Mouse (Mus musculus): ENCODE results near the gene St6galnac3.

St6galnac3 gene

DNA sequence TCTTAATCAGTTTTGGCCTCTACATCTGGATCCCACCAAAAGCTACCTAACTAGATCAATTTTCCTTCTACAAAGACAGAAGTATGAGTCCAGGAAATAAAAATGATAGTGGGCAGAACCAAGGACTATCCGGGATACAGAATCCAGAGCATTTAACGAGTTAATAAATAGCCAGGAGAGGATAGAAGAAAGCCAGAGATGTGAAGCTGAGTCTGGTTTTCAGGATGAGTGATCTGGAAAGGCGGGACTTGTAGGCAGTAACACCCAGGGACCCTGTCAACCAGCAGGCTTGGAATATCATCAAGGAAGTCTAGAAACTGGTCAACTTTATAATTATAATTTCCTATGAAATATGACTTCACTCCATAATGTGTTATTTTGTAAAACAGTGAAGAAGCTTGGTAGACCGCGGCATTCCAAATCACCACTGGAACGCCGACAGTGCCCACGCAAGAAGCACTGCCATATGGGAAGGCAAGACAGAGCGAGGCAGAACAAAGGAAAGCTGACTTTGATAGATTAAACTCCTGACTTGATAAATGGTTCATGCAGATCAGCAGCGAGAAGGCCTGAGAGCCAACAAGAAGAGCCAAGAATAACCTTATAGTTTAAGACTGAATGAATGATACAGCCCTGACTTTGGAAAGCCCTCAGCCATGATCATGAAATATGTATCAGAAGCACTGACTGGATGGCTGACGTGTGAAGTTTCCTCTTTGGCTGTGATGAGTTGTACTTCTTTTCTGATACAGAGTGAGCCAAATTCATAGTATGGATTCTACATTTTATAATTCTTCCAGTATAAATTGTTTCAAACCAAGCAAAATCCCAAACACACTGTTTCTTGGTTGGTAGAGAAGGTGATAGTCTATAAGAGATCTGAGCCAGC lies 252.1 kb downstream of the St6galnac3 start:
- DNase-seq (ENCODE audit: low read depth) = no peak

DNA sequence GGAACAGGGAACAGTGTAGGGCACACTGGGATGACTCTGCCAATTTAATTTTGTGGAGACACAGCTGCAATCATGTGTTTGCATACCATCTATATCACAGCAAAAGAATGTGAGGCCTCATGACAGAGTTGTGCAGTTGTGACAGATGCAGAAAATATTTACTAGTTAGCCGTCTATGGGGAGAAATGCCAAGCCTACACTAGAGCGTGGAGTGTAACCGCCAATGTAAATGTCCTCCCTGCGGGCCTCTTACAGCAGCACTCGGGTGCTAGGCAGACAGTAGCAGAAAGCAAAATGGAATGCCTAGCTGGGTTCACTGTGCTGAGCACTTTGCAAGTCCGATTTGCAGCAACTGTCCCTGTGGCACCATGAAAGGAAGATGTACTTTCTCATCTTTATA lies 261.1 kb downstream of the St6galnac3 start:
- no peak for DNase-seq (ENCODE audit: low read depth)

DNA sequence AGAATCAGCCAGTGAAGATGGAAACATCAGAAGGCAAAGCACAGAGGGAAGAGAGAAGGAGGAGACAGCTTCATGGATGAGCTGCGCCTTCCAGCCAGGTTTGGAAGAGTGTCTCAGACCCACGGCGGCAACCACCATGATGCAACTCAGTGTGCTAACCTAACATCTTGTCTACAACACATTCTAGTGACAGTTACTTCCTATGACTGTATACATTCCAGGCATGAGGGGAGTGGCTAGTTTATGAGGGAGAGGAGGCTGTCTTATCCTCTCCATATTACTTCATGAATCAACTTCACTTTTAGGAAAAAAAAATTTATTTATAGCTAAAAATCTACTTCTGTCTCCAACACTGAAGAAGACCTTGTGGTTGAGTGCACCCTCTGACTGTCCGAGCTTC lies 264.8 kb downstream of the St6galnac3 start:
- DNase-seq (ENCODE audit: low read depth) = no peak

DNA sequence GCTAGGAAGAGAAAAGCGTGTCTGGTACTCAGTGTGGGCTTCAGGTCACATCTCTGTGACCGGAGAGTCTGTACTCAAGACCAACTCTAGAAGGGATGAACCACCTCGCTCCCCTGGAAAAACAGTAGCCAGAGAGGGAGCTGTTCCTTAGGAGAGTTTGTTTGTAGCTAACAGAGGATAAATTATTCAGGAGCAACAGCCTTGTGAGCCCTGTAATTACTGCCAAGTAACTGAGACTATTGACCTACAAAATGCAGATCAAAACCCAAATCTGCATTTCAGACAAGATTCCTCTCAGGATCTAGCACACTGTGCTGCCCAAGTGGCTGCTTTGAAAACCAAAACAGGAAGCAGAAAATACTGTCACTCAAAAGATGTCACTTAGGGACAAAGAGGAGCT lies 266.4 kb downstream of the St6galnac3 start:
- DNase-seq (ENCODE audit: low read depth) = no peak

DNA sequence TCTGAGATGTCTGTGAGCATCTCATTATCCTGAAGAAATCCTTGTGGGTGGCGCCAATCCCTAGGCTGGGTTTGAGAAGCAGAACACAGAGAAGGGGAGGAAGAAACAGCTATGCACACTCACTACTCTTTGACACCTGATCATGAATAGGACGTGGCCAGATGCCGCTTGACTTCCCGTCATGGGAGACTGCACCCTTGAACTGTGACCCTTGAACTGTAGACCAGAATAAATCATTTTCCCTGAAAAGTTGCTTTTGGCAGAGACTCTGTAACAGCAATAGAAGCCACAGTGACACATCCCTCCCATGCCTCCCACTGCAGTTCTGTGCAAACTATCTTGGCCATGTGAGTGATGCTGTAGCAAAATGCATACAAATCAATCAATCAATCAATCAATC lies 267.3 kb downstream of the St6galnac3 start:
- DNase-seq (ENCODE audit: low read depth) = no peak

DNA sequence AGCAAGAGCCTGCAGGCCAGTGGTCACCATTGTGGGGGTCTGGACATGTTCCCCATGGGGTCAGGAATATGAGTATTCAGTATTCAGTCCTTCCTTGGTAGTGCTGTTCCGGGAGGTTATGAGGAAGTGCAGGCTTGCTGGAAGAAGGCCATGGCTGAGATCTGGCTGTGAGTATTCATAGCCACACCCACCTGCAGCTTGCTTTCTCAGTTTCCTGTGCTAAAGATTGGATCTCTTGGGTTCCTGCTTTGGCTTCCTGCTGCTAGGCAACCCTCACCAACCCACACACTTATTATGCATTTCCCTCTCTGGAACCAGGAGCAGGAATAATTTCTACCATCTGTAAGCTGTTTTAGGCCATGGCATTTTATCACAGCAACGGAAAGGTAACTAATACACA lies 267.8 kb downstream of the St6galnac3 start:
- no peak for DNase-seq (ENCODE audit: low read depth)

DNA sequence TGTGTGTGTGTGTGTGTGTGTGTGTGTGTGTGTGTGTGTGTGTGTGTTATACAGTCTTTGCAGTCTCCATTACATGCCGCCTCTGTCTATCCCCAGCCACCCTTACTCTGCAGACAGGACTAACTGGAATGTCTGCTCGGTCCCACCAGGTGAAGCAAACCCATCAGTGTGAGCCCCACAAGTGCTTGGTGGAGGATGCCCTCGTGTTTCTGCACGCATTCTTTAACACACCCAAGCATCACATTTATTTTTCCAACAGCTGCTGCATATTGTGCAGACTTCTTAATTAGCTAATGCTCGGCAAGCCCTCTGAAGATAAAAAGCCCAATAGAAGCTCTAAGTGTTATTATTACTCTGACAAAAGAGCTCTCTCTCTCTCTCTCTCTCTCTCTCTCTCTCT lies 268.7 kb downstream of the St6galnac3 start:
- DNase-seq (ENCODE audit: low read depth) = no peak

DNA sequence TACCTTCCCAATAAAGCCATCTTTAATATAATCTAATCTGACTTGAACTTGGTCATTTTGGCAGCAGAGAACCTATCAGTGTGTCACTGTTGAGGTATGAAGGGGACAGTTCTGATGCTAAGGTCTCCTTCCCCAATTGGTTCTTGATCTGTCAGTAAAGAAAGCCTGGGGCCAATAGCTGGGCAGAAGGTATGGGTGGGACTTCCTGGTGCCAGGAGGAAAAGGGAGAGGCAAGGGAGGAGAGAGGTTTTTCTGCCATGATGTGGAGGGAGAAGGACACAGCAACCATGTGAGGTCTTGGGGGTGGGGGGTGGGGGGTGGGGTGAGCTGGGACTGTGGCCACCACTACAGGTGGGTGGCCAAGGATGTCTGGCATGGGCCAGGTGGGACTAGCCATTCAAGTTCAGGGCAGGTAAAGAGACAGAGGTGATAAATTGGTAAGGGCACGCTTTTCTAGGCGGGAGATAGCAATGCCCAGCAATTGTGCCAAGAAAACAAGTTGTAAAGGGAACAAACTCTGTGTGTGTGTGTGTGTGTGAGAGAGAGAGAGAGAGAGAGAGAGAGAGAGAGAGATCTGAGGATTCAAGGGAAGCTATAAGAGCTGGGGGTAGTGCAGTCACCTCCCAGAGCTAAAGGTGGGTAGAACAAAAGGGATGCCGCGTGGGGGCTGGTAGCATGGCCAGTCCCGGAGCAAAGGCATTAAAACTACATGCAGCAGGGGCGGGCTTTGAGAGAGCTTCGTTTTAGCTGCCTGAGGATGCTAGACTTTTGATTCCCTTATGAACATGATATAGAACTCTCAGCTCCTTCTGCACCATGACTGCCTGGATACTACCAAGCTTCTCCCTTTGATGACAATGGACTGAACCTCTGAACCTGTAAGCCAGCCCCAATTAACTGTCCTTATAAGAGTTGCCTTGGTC lies 271.6 kb downstream of the St6galnac3 start:
- no peak for DNase-seq (ENCODE audit: low read depth)

DNA sequence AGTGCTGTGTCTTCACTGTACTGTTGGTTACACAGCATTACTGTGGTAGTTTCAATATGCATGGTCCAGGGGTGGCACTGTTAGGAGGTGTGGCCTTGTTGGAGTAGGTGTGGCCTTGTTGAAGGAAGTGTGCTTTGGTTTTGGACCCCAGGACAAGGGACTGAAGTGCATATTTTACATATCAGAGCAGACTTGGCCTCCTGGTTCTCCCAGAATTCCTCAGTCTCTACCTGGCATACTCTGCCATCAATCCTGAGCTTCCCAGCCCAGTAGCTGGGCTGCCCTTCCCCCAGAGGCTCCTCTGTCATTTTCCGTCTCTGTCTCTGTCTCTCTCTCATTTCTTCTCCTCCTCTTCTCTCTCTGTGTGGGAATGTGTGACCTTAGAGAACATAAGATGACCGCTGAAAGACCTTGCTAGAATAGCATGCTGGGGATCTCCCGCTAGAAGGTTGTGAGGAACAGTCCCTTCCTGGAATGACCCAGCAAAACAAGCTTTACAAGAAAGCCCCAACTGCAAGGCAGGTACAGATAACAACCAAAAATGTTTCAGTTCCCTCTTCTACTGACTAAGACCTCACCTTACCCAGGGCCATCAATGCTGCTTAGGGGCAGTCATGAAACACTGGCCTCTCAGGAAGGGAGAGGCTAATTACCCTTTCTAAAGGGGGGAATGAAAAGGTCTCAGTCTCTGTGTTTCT lies 272.5 kb downstream of the St6galnac3 start:
- no peak for DNase-seq (ENCODE audit: low read depth)

DNA sequence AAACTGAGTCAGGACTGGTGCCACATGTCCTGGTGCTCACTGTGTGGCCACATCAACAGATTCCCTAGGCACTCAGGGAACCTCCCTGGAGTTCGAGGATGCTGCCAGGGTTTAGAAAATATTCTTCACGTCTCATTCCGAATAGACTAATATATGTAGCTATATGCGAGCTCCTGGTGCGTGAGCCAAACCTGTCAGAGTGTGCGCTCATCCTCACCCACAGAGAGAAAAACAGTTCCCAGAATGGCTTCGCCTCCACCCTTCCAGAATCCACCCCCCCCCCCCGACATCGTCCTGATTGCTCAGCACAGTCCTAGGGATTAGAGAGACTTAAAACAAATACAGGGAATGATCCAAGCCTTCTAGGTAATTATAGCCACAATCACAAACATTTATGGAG lies 283.6 kb downstream of the St6galnac3 start:
- DNase-seq (ENCODE audit: low read depth) = no peak

DNA sequence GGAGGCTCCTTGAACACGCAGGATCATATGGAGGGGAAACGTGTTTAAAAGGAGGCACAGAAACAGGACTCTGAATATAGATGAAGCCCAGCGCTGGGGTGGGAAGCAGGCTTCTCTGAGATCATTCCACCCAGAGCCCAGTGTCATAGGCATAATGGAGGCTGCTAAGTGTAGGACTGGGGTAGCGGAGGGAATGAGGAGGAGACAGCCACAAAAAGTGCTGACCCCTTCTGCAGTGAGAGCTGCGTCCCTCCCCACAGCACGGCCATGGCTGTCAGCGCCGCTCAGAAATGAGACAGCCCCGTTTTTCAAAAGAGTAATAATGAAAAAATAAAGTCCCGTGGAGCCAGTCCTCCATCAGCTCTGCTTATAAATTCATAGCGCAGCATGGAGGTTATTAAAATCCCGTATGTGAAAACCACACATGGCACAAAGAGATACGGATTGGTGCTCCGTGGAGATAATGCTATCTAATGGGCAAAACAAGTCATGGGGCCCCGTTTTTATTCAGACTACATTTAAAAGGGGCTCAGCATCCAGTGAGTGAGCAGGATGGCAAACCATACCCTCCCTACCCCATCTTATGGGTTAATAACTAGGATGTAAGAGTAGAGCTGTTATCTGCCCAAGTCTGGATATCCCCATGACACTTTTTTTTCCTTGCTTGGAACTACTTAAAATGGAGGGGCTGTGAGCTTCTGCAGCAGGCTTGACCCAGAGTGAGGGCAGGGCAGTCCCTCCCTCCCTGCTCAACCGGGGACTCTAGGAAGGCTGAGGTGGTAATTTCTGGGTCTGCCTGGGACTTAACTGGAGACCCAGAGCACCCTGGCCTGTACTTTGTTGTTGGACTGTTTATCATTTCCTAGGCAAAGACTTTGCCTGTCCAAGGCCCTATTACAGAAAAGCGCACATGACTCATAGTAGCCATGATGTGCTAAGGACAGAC lies 288.6 kb downstream of the St6galnac3 start:
- no peak for DNase-seq (ENCODE audit: low read depth)

DNA sequence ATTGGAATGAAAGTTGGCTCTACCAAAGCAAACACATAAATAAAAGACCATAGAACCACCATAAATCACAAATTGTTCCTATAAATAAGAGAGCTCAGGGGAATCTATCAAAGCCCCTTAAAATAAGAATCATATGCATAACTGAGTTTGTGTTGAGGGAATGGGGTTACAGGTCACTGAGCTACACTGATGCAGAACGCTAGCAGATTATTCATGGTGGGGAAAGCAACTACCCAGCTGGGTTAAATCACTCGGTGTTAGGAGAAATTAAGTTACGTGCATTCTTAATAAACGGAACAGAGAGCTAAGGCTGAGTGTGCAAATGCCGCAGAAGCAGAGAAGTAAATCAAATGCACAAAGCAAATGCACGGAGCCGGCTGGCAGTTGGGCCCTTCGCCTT lies 292.0 kb downstream of the St6galnac3 start:
- DNase-seq (ENCODE audit: low read depth) = no peak

DNA sequence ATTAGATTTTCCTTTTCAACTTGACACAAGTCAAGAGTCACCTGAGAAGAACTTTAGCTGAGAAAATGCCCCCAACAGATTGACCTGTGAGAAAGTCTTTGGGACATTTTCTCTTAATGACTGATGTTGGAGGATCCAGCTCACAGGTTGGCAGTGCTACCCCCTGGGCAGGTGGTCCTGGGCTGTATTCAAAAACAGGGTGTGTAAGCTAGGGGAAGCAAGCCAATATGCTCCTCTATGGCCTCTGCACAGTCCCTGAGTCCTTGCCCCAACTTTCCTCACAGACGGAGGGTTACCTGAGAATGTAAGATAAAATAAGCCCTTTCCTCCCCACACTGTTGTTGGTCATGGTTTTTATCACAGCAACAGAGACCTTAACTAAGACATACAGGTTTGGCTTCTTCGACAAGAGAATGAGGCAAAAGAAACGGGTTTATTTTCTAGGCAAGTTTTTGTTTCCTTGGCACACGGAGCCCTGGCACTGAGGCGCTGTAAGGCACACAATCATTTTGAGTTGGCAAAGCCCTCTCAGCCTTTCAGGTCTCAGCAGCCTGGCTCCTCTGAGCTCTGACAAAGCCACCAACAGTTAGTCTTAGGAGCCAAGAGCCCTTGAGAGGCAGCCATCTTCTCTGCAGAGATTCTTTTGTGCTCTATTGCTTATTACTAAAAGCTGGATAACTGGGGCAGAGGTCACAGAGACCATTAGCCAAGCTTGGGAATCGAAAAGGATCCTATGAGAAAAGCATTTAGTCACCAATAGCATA lies 292.7 kb downstream of the St6galnac3 start:
- no peak for DNase-seq (ENCODE audit: low read depth)

DNA sequence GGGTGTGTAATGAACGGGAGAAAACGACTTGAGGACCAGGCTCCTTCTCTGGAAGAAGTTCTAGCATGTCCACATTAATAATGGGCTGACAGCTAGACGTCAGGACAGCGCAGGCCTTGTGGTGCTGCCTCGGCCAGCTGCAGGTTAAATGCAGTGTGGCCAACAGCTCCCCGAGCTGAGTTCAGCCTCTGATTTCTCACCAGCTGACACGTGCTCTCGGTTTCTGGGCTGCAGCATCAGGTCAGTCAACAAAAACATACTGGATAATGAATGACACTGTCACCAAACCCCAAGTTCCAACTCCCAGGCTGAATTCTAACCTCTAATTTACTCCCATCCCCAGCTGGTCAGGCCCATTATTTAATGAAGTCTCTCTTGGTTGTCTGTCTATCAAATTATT lies 295.1 kb downstream of the St6galnac3 start:
- DNase-seq (ENCODE audit: low read depth) = no peak

DNA sequence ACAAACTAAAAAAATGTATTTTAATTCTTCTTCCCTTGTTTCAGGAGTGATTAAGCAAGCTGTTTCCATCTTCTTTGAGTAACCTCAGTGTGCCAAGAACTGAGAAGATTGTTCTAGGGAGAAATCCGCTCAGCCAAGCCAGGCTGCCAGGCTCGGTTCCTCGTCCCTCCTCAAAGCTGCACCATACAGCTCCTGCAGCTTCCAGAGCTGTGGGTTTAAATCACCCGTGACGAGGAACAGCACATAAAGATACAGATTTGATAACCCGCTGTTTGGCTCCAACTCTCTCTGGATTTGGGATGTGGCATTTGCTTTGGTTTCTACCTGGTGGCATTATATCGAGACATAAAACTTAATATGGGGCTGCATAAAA lies 303.1 kb downstream of the St6galnac3 start:
- DNase-seq (ENCODE audit: low read depth) = no peak

DNA sequence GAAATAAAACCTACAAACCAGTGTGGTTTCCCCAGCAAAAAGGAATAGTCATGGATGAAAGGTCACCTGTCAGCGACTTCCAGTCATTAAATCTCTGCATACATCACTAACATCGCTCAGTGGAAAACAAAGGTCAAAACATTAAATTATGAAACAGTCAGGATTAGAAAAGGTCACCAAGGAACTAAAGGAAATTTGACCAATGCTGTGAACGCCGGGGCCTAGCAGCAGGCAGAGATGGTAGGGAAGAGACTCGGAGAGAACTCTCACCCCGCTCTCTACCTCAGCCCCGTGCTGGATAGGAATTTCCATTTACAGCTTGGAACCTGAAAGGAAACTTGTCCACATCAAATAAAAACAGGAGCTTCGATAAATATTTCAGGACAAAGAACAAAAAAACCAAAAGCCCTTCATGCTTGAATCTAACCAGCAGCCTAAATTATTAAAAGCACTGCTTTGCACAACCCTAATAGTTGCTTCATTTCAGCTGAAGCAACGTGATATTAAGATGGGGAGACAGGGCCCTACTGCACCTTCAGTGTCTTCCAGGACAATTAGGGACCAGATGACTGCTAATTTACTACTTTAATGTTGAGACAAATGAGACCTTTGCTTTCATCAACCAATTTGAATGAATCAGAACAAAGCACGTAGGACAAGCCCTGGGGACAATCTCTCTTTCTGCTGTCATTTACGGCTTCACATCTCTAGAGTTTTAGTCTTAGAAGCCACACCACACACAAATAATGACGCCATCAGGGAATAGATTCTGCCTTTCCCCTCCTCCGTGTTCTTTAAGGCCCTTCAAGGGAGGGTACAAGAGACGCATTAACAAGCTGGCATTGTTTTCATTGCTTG lies 303.7 kb downstream of the St6galnac3 start:
- no peak for DNase-seq (ENCODE audit: low read depth)

DNA sequence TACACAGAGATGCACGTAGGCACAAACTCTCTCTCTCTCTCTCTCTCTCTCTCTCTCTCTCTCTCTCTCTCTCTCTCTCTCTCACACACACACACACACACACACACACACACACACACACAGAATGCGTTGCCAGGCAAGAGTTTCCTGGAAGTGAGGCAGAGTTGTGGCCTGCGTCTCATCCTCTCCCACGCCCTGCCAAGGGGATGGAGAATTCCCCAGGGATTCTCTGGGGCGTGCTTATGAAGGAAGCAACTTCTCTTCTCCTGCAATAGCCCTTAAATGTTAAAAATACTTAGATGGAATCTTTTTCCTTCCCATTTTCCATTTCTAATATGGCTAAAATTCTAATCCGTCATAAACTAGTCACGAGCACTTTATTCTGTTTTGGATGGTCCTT lies 305.6 kb downstream of the St6galnac3 start:
- no peak for DNase-seq (ENCODE audit: low read depth)

DNA sequence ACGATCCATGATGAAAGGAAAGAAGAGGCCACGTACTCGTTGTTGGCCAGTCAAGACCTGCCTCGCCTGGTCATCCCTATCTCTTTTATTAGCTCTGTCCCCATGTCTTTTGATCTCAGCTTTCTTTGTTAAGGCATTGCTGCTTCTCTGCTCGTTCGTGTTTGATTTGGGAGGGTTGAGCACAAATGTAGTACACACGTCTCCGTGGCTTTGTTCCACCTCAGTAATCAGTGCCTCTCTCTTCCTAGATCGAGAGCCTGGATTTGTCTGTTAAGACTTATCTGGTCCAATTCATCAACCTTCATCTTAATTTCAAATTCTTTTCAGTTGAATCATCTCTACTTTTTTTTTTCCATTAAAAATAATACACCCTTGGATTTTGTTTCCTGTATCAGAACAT lies 308.0 kb downstream of the St6galnac3 start:
- no peak for DNase-seq (ENCODE audit: low read depth)

DNA sequence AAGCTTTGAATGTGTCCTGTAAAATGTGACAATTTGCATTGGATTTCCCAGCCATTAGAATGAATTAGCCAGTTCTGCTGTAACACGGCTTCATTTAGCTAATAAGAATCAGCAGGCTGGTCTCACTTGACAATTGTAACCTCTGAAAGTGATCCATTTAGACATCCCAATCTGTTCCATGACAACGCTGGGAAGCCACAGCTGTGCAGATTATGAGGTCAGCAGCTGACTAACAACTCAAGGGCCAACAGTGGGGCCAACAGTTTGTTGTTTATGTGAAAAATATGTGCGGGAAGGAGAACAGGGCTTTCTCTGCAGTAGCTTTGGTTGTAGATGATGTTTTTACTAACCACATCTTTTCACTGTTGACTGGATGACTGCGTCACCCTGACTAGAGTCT lies 308.6 kb downstream of the St6galnac3 start:
- no peak for DNase-seq (ENCODE audit: low read depth)

DNA sequence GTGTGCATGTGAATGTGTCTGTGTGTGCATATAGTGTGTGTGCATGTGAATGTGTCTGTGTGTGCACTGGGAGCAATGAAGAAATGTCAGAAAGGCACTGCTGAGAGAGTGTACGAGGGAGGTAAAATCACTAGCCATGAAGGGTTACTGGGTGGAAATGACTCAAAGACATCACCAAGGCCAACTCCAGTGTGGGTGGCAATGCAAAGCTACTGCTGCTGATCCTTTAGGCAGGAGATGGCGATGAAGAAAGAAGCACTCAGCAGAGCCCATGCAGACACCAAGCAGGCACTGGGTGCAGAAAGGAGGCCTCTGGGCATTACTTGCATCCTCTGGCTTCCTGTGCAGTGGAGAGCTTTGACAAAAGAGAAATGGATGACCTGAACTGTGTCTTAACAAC lies 310.8 kb downstream of the St6galnac3 start:
- no peak for DNase-seq (ENCODE audit: low read depth)

Data from NIH3T3 (cell line).